Mouse (Mus musculus) heart, embryonic 12.5 days (tissue): Measurements from ENCODE around the gene Rnf141. TPM values are rescaled to one million over a fixed set of nuclear protein-coding genes. Genes with fewer than 3 reads are reported as not detected.
A peak's percentile ranks its signal among the peaks of the same experiment; 100 is the strongest.

Experiments used
- ATAC-seq: fragments of 200-750 bp; cut with Nextera tagmentation; 2 replicates; pipeline ENCODE4 v1.8.0; 2017; ENCODE audit warnings: moderate TSS enrichment, moderate library complexity; ENCODE audit not compliant: insufficient number of reproducible peaks, low FRiP score
- H3K27ac ChIP-seq: fragments of 300-500 bp; sonication (generic); 2 replicates; pipeline ENCODE4 v1.5.1; 2016; ENCODE audit warnings: mild to moderate bottlenecking, moderate library complexity; ENCODE audit not compliant: poor library complexity, severe bottlenecking
- H3K27me3 ChIP-seq: fragments of 300-500 bp; sonication (generic); replicated peaks from 2 replicates; pipeline ENCODE4 v1.6.1; 2016; ENCODE audit warnings: mild to moderate bottlenecking, moderate library complexity
- H3K36me3 ChIP-seq: fragments of 300-500 bp; sonication (generic); 2 replicates; pipeline ENCODE4 v1.6.1; 2016; ENCODE audit warnings: mild to moderate bottlenecking, moderate library complexity
- H3K4me1 ChIP-seq: fragments of 300-500 bp; sonication (generic); replicated peaks from 2 replicates; pipeline ENCODE4 v1.6.1; 2016; ENCODE audit warnings: mild to moderate bottlenecking
- H3K4me2 ChIP-seq: fragments of 300-500 bp; sonication (generic); 2 replicates; pipeline ENCODE4 v1.6.1; 2016; ENCODE audit warnings: mild to moderate bottlenecking, moderate library complexity
- H3K4me3 ChIP-seq: fragments of 300-500 bp; sonication (generic); 2 replicates; pipeline ENCODE4 v1.5.1; 2016; ENCODE audit warnings: mild to moderate bottlenecking
- H3K9ac ChIP-seq: fragments of 300-500 bp; sonication (generic); 2 replicates; pipeline ENCODE4 v1.6.1; 2016; ENCODE audit warnings: mild to moderate bottlenecking, moderate library complexity
- H3K9me3 ChIP-seq: fragments of 300-500 bp; sonication (generic); replicated peaks from 2 replicates; pipeline ENCODE4 v1.6.1; 2016; ENCODE audit warnings: mild to moderate bottlenecking, moderate library complexity
- WGBS: fragments of 180-500 bp; shearing (Covaris S2); methylation state at CpG from one replicate; pipeline ENCODE4 v1.1.7; 2016; 5-methylcytosine and 5-hydroxymethylcytosine counted together
- microRNA-seq: library from miRNA; unstranded; fragments of <30 nt; microRNA quantifications from one replicate; pipeline ENCODE4, GENCODE M21; 2017
- polyA plus RNA-seq: library from polyadenylated mRNA; unstranded; fragments of >200 nt; fragmentation: Nextera tagmentation; extraction: Ambion mirVana; gene quantifications from 2 replicates; pipeline ENCODE4 v1.2.1, GENCODE M21; 2016

Rnf141 gene
- polyA plus RNA-seq, 1 experiment from 2014 or later, result 37.9 TPM

GRCm38 (mm10) chr7:110768451-110769064 lies 75.7 kb downstream of the Rnf141 start:
- H3K4me1 ChIP-seq, result peaks cover 40% of the 10 kb centered on the region
- peak overlapping the region; percentile 66 for H3K4me3 ChIP-seq
- no peaks in the 10 kb centered on the region for H3K9me3 ChIP-seq
- H3K27ac ChIP-seq, result no peak overlapping the region
- no peaks in the 10 kb centered on the region for H3K27me3 ChIP-seq
- H3K9ac ChIP-seq, result peak overlapping the region; percentile 85
- peak overlapping the region; percentile 96 for H3K4me2 ChIP-seq
- peak; percentile 51 for ATAC-seq
- H3K36me3 ChIP-seq, result no peaks in the 10 kb centered on the region
- WGBS, result under 1% methylated on average over 60 of the region's 61 CpGs

- 0 out of 2 replicates have a peak, but pooled peaks cover 4% of the 10 kb centered on the region for H3K27me3 ChIP-seq
- H3K27ac ChIP-seq, result no peak within 1 kb of the TSS
- H3K36me3 ChIP-seq, result no peaks in the 10 kb centered on the region
- no peak for ATAC-seq
- peak within 1 kb of the TSS; percentile 85 for H3K9ac ChIP-seq
- H3K4me1 ChIP-seq, result peaks cover 34% of the 10 kb centered on the region
- no peaks in the 10 kb centered on the region for H3K9me3 ChIP-seq
- peak within 1 kb of the TSS; percentile 96 for H3K4me2 ChIP-seq
- H3K4me3 ChIP-seq, result peak within 1 kb of the TSS; percentile 66
- 20% methylated on average over 16 of the region's 16 CpGs for WGBS
Measured at GRCm38 (mm10) chr7:110768001-110768400, 76.3 kb downstream of the Rnf141 start, which contains the start of gene Ampd3. TSS of gene Ampd3 (plus strand) at chr7:110768206.

- H3K4me1 ChIP-seq, result no peaks in the 10 kb centered on the region; the same call in 1 of the 2 replicates
- 0 out of 2 replicates have a peak, but pooled peaks cover 7% of the 10 kb centered on the region for H3K27me3 ChIP-seq
- H3K4me2 ChIP-seq, result no peak overlapping the region
- ATAC-seq, result no peak
- H3K36me3 ChIP-seq, result no peaks in the 10 kb centered on the region
- WGBS, result 76% methylated on average over 5 of the region's 5 CpGs
- no peak overlapping the region for H3K4me3 ChIP-seq
- H3K9ac ChIP-seq, result no peak overlapping the region
- no peaks in the 10 kb centered on the region for H3K9me3 ChIP-seq
- no peak overlapping the region for H3K27ac ChIP-seq
Measured at GRCm38 (mm10) chr7:110762605-110763180, 81.6 kb downstream of the Rnf141 start.

DNA sequence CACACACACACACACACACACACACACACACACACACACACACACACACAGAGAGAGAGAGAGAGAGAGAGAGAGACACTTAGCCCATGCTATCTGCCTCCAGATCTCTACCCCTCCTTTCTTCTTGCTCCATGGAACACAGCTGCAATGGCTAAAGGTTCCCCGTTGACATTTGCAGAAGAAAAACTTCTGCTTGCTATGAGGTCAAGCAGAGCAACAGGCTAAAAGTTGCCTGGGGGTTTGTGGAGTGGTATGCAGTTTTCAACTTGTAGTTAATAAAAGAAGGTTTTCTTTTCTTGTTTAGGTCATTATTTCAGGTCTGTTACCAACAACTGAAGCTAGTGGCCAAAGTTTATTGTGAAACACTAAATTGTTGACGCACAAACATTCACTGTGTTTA lies 87.8 kb downstream of the Rnf141 start:
- no peak for ATAC-seq
- H3K4me2 ChIP-seq, result no peak overlapping the region
- WGBS, result 53% methylated on average over 2 of the region's 2 CpGs
- no peak overlapping the region for H3K4me3 ChIP-seq
- no peak overlapping the region for H3K9ac ChIP-seq
- no peaks in the 10 kb centered on the region for H3K36me3 ChIP-seq
- peaks cover 2% of the 10 kb centered on the region; the same call in 1 of the 2 replicates for H3K4me1 ChIP-seq
- no peaks in the 10 kb centered on the region for H3K27me3 ChIP-seq
- no peak overlapping the region for H3K27ac ChIP-seq
- H3K9me3 ChIP-seq, result no peaks in the 10 kb centered on the region

- no peak overlapping the region for H3K4me3 ChIP-seq
- H3K4me2 ChIP-seq, result no peak overlapping the region
- 59% methylated on average over 5 of the region's 5 CpGs for WGBS
- ATAC-seq, result no peak
- H3K36me3 ChIP-seq, result no peaks in the 10 kb centered on the region
- 0 out of 2 replicates have a peak, but pooled peaks cover 3% of the 10 kb centered on the region for H3K9me3 ChIP-seq
- H3K27me3 ChIP-seq, result no peaks in the 10 kb centered on the region
- peaks cover 2% of the 10 kb centered on the region; the same call in 1 of the 2 replicates for H3K4me1 ChIP-seq
- H3K9ac ChIP-seq, result no peak overlapping the region
- H3K27ac ChIP-seq, result no peak overlapping the region
Measured at GRCm38 (mm10) chr7:110753926-110754330, 90.3 kb downstream of the Rnf141 start.

GRCm38 (mm10) chr7:110753310-110753709 lies 90.9 kb downstream of the Rnf141 start:
- H3K27ac ChIP-seq, result no peak overlapping the region
- H3K4me3 ChIP-seq, result no peak overlapping the region
- no peak for ATAC-seq
- no peak overlapping the region for H3K9ac ChIP-seq
- peaks cover 2% of the 10 kb centered on the region; the same call in 1 of the 2 replicates for H3K4me1 ChIP-seq
- H3K4me2 ChIP-seq, result no peak overlapping the region
- no peaks in the 10 kb centered on the region for H3K36me3 ChIP-seq
- 0 out of 2 replicates have a peak, but pooled peaks cover 3% of the 10 kb centered on the region for H3K9me3 ChIP-seq
- WGBS, result 89% methylated on average over 1 of the region's 1 CpGs
- no peaks in the 10 kb centered on the region for H3K27me3 ChIP-seq

DNA sequence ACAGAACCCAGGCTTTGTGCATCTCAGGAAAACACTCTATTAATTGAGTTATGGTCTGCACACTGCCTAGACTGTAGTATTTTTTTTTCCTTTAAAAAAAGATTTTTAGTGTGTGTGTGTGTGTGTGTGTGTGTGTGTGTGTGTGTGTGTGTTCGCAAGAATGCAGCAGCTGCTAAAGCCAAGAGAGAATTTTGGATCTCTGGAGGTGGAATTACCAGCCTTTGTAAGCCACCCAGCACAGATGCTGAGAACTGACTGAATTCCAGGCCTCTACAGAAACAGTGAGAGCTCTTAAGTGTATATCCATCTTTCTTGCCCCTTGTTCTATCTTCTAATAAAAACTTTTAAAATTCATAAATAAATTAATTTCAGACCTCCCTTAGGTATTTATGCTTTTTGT lies 92.6 kb downstream of the Rnf141 start:
- Histone ChIP-seq H3K27ac (no peak overlapping the region), H3K9me3 (0 out of 2 replicates have a peak, but pooled peaks cover 3% of the 10 kb centered on the region), H3K27me3 (no peaks in the 10 kb centered on the region), H3K4me3 (no peak overlapping the region), H3K4me1 (no peaks in the 10 kb centered on the region), H3K9ac (no peak overlapping the region), H3K36me3 (no peaks in the 10 kb centered on the region), H3K4me2 (no peak overlapping the region)
- no peak for ATAC-seq
- 89% methylated on average over 1 of the region's 1 CpGs for WGBS

- H3K9me3 ChIP-seq, result 0 out of 2 replicates have a peak, but pooled peaks cover 3% of the 10 kb centered on the region
- no peak for ATAC-seq
- no peak overlapping the region for H3K9ac ChIP-seq
- H3K4me1 ChIP-seq, result no peaks in the 10 kb centered on the region
- no peaks in the 10 kb centered on the region for H3K36me3 ChIP-seq
- 54% methylated on average over 4 of the region's 4 CpGs for WGBS
- H3K27ac ChIP-seq, result no peak overlapping the region
- no peaks in the 10 kb centered on the region for H3K27me3 ChIP-seq
- H3K4me3 ChIP-seq, result no peak overlapping the region
- H3K4me2 ChIP-seq, result no peak overlapping the region
Measured at GRCm38 (mm10) chr7:110750834-110751233, 93.4 kb downstream of the Rnf141 start.

Small RNA genes within 50 kb of the gene (microRNA-seq; reads per million reads assigned to microRNA genes)
- not detected for gene Gm47282

Other genes starting within 250 kb of the Rnf141 start
- gene Sbf2, start 229.5 kb downstream of the Rnf141 start, polyA plus RNA-seq, result 39.2 and 43.3 TPM in 2 replicates
- gene Adm, start 216.8 kb downstream of the Rnf141 start, polyA plus RNA-seq, result 10.1 and 10.9 TPM in 2 replicates
- 8.2 and 9.4 TPM in 2 replicates for gene Ampd3, start 76.3 kb downstream of the Rnf141 start, polyA plus RNA-seq
- gene Lyve1, start 18.8 kb upstream of the Rnf141 start, polyA plus RNA-seq, result 3.2 and 3.6 TPM in 2 replicates
- gene Mrvi1, start 138.0 kb upstream of the Rnf141 start, polyA plus RNA-seq, result 5.7 and 8.0 TPM in 2 replicates
- 47.3 and 49.7 TPM in 2 replicates for gene Ctr9, start 184.5 kb upstream of the Rnf141 start, polyA plus RNA-seq
- gene Eif4g2, start 238.6 kb upstream of the Rnf141 start, polyA plus RNA-seq, result 852 and 867 TPM in 2 replicates